Mouse (Mus musculus): ENCODE measurements around the gene Dot1l.
A peak's percentile ranks its signal among the peaks of the same experiment; 100 is the strongest.

Gene Dot1l

GRCm38 (mm10) chr10:80838346-80838912 lies 83.4 kb downstream of the Dot1l start:
- DNase-seq = no peak

GRCm38 (mm10) chr10:80839848-80840247 lies 84.8 kb downstream of the Dot1l start:
- no peak for DNase-seq

GRCm38 (mm10) chr10:80841685-80842084 lies 86.7 kb downstream of the Dot1l start:
- DNase-seq = no peak

DNA sequence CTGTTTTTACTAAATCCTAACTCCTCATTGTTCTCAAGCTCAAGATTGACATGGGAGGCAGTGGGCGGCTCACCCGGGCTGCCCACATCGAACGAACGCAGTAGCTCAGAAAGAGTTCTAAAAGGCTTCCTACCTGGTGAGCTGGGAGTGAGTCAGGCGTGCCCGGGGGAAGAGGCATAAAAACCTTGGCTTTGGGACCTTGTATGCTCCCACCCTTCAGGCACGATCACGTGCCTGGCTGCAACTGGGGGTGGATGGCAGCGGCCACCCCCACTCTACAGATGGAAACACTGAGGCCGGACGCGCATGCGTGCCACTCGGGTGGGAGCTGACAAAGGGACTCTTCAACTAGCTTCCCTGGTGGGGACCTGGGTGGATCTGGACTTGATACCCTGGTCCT lies 87.3 kb downstream of the Dot1l start:
- no peak for DNase-seq

- DNase-seq = no peak
These were observed 88.3 kb downstream of the Dot1l start for GRCm38 (mm10) chr10:80843087-80843930.

- peak; percentile 57 for DNase-seq
These were observed 89.0 kb downstream of the Dot1l start, which contains the start of gene Lingo3 for GRCm38 (mm10) chr10:80843931-80844547. Gene Lingo3, minus strand, starts transcription at chr10:80844039.

Measured in layer of hippocampus, adult 9-11 months (tissue).